Mouse (Mus musculus) megakaryocyte-erythroid progenitor cell, adult 5-6 weeks (primary cell): ENCODE data around the gene Rimkla. TPM values are rescaled to one million over a fixed set of nuclear protein-coding genes. Genes with fewer than 3 reads are reported as not detected.
"Not testable (repeated sequence)": the region's sequence is repeated elsewhere in the genome, so short reads cannot be mapped to it uniquely, and the experiment has no call there.

Experiments
- ATAC-seq: replicated peaks from 2 replicates; pipeline ENCODE4 v1.8.0; 2016; ENCODE audit warnings: mild to moderate bottlenecking, inconsistent platforms; ENCODE audit not compliant: severe bottlenecking, poor library complexity, low FRiP score, low TSS enrichment
- total RNA-seq, 2 experiments: library from RNA; stranded (forward) in 1 of 2; stranded (reverse) in 1 of 2; fragments of 200-1000, 215-1000 nt in 1 of 2; fragments of >200 nt in 1 of 2; fragmentation: Nextera tagmentation in 1 of 2; gene quantifications; 2 replicates each; pipeline ENCODE4 v1.2.3; 2014 to 2017

The Rimkla gene
- total RNA-seq (2014; fragmentation: Nextera tagmentation): not detected in 2 replicates
- total RNA-seq (2017): not detected in 2 replicates

DNA sequence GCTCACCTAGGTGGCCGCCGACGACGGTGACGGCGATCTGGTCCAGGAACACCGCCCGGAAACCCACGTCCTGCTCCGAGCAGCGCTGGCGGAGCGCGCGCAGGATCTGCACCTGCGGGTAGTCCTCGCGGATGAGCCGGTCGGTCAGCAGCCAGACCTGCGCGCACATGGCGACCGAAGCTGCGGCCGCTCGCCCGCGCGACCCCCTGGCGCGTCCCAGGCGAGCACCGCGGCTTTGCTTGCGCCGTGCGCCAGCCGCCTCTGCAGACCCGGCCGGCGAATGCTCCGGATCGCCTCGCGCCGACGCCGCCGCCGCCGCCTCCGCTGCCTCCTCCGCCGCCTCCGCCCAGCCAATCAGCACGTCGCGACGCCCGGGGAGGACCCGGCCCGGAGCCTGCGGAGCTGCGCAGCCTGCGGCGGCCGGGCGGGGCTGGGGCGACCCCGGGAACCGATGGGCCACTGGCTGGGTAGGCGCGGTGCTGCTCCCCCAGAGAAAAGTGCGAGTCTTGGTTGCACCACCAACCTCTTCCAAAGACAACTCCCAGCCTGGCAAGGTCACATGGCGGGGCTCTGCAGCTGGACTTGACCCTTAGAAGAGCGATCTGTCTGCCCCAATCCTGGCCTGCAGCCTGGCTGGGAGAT lies at the start of gene Rimkla:
TSS of gene Rimkla (minus strand) at position 338 of the 642 bp plus-strand sequence.
- peak; percentile 73 for ATAC-seq

DNA sequence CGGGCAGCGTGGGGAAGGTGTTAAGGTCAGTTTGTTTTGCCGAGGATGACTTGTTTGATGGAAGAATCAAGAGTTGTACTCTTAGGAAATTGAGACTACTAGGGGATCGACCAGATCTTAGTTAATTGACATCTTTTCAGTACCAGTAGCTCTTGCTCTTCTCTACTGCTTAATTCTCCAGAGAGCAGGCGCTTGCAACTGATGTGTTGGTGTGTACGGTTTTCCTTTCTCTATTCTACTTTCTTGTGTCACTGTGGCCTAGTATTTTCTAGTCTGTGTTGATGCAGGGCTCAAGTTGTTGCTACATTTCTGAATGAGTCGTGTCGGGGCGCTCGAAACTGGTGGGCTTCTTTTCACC lies 48.1 kb upstream of the Rimkla start:
- peak; percentile 4; the same call in 1 of the 2 replicates for ATAC-seq

DNA sequence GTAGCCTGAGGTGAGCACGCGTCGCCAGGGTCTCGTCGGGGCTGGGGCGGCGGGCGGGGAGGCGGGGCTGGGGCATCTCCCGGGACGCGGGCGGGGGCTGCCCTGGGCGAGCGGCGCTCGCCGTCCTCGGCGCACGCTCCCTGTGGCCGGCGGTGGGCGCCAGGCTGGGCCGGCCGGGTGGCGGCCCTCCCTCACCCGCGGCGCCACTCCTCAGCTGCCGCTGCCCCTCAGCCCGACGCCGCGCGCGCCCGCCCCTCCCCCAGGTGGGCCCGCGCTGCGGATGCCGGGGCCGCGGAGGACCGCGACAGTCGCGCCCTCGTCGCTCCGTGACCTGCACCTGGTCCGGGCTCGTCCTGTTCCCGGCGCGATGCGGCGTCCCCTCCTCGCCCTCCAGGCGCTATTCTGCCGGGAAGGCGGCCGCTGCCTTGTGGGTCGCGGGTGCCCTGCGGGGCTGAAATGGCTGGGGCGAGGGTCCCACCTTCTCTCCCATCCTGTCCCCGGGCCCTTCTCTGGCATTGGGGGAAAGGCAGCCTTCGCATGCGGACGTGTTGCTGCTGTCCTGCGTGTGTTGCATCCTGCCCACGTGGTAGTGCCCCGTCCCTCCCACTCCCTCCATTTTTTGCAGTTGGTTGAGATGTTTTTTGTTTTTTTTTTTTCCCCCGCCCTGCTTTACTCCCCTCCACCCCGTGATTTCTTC lies 47.6 kb upstream of the Rimkla start:
- peak; percentile 59 for ATAC-seq

DNA sequence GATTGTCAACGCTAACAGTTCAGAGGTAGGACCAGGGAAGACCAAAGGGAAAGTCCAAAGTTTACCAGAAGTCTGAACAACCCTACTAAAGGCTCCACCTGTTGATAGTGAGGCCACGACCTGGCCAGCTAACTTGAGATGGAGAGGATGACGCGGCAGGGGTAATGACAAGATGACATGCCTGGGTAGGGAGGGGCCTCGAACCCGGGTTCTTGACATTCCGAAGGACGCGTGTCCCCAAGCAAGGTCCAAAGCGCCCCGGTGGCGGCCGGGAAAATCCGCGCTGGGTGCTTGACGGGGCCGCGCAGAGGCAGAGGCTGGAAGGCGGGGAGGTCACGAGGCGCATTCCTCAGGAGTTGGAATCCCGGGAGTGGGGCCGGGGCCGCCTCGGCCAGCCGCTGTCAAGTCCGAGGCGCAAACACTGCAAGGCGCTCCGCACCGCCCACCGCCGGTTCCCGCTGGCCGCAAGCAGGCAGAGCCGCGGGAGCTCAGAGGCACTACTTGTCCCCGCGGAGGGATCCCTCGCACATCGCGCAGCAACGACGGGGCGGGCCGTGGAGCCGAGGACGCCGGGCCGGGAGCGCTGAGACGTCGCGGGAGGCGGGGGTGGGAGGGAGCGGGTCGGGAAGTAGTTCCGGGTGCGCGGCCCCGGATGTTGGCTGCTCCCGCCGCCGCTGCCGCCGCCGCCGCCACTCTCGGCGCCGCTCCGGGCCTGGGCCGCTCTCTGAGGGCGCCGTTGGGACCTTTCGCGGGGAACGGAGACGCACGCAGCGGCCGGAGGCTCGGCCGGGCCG lies 46.8 kb upstream of the Rimkla start, which contains the start of gene Frg2f1:
TSS of gene Frg2f1 (minus strand) at position 499 of the 794 bp plus-strand sequence.
- ATAC-seq: peak; percentile 86

DNA sequence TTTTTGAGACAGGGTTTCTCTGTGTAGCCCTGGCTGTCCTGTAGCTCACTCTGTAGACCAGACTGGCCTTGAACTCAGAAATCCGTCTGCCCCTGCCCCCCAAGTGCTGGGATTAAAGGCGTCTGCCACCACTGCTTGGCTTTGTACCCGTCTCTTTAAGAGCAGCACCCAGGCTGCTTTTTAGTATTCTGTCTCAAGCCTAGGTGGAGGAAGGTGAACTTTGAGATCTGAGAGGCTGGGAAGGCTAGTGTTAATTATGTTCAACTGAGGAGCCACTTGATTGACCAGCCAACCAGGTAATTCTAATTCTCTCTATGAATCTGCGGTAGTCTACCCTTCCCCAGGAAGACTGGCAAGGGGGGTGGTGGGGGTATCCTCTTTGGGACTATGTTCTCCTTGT lies 45.0 kb upstream of the Rimkla start:
- no peak for ATAC-seq

DNA sequence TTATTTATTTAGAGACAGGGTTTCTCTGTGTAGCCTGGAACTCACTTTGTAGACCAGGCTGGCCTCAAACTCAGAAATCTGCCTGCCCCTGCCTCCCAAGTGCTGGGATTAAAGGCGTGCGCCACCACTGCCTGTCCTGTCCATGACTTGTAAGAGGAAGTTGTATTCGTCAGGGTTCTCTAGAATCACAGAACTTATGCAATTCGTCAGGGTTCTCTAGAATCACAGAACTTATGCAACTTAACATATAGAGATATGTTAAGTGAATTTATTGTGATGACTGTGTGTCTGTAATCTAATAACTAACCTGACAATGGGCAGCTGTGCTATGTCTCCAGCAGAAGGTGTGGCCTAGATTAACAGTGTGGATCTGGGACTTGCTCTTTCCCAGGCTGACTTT lies 44.2 kb upstream of the Rimkla start, which contains the start of gene Foxj3:
TSS of gene Foxj3 (plus strand) at position 390 of the 400 bp plus-strand sequence.
- not testable (repeated sequence) for ATAC-seq

DNA sequence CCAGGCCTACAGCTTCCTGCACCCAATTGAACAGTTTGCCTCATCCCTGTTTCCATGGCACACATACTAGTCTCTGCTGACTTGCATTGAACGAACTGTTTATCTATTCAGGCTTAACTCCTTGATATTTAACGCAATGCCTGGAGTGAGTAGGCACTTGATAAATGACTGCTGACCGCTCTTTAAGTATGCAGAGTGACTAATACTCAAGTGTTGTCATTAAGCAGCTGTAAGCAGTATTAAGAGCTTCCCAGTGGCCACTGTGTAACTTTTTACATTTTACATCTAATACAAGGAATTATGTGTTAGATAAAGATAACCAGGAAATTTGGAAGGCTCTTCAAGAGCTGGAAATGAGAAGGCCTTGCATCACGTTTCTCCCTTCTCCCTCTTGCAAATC lies 42.7 kb upstream of the Rimkla start:
- no peak for ATAC-seq

DNA sequence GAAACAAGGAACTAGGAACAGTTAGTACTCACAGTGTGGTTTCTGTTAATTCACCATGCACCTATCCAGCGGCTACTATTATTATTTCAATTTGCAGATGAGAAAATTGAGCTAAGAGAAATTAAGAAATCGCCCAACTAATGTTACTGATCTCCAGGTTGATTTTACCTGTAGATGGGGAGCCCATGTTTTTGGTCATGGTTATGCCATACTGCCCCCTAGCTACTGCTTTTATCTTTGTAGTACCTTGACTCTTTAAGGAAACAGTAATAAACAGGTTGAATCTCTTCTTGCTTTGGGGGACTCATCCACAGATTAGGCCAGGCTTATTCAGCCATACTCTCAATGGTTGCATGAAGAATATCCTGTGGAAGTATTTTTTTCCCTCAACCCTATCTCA lies 39.4 kb upstream of the Rimkla start:
- ATAC-seq: no peak

DNA sequence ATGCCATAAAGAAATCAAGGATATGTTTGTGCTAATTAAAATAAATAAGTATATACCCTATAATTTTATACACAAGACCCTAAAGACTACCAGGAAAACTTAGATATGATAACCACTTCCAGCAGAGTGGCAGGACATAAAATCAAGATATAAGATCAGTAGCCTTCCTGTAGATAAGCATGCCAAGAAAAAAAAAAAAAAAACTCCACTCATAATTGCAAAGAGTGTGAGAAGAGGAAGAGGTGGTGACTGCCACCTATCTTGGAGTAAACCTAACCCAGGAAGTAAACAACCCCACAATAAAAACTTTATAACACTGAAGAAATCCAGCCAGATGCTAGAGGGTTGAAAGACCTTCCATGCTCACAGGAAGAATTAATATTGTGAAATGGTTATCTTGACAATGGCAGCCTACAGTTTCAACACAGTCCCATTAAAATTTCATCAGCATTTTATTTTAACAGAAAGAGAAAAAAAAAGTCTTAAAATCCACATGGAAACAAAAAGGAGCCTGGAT lies 34.0 kb upstream of the Rimkla start:
- ATAC-seq: no peak

DNA sequence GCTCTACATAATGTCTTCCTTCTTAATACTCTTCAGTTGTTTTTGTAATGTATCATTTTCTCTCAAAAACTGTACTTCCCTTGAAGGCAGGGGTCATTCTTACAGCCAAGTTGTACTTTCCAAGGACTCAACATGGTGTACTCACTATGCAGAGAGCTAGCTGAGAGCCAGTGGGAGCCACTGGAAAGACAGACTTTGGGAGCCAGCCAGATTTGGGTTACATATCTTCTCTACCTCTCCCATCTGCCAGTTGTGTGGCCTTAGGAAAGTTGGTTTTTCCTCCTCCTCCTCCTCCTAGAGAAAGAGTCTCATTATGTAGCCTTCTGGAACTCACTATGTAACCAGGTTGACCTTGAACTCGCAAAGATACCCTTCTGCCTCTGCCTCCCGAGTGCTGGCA lies 32.0 kb upstream of the Rimkla start:
- no peak for ATAC-seq

DNA sequence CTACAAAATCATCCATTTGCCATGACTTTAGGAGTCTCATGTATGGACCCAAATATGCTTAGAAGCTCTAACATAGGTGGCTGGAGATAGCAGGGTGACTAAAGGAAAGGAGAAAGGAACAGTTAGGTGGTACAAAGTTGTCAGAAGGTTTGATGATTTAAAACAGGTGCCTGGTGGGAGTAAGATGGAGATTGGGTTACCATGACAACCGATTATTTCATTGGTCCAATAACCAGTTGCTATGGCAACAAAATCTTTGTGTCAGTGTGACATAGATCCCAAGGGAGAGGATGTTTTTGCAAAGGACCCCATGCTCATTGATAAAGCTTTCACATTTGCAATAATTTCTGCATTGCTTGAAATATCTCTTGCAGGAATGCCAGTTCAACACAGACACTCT lies 31.6 kb upstream of the Rimkla start:
- ATAC-seq: no peak

DNA sequence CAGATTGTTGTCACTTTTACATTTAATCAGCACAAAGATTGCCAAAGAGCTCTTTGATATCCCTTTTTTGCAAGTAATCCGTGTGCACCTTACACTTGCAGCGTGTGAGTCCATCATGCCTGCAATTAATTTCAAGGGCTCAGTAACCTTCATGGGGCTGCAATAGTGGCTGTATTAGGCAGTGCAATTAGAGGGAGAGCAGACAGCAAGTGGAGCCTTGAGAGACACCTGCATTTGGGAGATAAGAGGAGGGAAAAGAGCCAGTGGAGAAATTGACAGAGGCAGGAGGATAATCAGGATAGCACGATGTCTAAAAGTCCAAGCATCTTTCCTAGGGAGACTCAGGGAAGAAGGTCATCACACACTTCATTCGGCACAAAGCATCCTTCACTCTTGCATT lies 31.1 kb upstream of the Rimkla start:
- 0 out of 2 replicates have a peak, but pooled peaks have one; percentile 22 for ATAC-seq

DNA sequence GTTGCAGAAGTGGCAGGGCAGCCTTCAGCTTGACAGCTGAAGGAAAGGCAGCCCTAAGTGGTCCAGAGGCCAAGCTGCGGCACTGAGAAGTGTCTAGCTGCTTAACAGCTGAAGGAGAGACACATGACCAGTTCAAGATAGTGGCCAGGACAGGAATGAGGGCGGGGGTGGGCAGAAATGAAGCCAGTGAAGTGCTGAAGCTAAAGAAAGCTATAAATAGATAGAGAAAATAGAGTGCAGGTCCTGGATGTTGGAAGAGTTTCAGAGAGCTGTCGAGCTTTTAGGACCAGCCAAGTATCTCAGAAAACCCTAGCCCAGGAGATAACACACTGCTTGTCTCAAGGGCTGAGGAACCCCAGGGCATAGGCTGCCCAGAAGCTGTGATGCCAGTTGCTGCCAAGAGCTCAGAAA lies 20.3 kb upstream of the Rimkla start:
- ATAC-seq: no peak

DNA sequence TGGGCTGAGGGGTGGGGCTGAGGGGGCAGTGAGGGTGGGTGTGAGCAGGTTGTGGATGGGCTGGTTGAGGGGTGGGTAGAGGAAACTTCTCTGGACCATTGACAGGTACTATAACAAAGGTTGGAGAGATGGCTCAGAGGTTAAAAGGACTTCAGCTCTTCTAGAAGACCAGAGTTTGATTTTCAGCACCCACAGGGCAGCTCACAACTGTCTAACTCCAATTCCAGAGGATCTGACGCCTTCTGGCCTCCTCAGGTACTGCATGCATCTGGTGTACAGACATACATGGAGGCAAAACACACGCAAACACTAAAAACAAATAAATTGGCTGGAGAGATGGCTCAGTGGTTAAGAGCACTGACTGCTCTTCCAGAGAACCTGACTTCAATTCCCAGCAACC lies 19.2 kb upstream of the Rimkla start:
- ATAC-seq: 0 out of 2 replicates have a peak, but pooled peaks have one; percentile 65

DNA sequence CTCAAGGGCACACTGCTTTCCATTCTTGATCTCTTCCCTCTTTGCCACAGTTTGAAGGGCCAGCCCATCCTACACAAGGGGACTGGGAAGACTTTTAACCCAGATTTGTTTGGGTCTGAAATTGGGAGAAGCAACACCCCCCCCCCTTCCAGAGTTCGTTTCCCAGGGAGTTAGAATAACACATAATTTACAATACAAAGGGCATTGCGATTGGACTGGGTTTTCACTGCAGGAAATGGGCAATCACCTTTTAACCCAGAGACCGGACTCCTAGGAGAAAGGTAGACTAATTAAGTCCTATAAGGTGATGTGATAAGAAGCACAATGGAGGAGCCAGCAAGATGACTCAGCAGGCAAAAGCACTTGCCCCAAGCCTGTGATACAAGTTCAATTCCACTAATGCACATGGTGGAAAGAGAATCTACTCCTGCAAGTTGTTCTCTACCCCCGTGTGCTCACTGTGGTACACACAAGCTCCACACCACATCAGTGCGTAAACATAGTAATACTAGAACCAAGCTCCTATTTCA lies 6.0 kb upstream of the Rimkla start:
- ATAC-seq: no peak

DNA sequence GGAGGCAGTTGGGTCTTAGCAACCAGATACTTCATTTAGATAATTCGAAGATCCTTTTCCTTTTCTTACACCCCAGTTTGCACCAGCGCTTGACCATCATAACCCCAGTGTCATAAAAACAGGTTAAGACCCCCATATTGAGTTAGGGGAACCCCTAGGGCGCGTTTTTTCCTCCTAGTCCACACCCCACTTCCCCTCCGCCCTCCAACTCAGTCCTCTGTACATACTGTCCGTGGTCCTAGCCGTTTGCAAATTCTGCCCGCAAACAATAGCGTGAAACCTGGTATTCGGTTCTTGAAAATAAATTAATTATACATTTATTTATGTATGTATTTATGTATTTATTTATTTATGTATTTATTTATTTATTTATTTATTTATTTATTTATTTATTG lies 502 bp upstream of the Rimkla start:
- ATAC-seq: no peak

DNA sequence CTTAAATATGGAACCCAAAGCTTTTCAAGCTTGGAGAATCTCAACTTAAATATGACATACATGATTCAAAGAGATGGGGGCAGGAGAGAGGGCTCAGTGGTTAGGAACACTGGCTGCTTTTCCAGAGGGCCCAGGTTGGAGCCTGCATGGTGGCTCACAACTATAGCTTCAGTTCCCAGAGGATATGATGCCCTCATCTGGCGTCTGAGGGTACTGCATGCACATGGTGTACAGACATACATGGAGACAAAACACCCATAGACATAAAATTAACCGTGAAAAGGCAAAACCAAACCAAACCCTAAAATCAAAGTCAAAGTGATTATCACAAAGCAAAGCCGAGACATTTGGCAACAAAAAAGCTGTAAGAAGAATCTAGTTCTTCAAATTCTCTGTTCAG lies 1.6 kb downstream of the Rimkla start:
- no peak for ATAC-seq

DNA sequence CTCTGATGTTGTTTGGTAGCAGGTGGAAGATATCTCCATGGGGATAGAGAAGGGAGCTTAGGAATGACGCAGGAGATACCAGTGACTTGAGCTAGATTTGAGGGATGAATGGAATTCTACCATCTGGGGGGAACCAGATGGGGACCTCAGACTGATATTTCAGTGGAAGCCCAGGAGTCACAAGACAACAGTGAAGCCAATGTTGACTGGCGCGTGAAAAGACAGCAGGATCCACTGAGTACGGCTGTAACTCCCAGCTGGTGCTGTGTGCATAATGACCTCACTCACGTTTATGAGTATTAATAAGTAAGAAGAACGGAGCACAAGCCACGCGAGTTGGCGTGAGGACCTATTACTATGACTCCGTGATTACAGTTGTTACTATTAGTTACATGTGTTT lies 2.8 kb downstream of the Rimkla start:
- no peak for ATAC-seq

DNA sequence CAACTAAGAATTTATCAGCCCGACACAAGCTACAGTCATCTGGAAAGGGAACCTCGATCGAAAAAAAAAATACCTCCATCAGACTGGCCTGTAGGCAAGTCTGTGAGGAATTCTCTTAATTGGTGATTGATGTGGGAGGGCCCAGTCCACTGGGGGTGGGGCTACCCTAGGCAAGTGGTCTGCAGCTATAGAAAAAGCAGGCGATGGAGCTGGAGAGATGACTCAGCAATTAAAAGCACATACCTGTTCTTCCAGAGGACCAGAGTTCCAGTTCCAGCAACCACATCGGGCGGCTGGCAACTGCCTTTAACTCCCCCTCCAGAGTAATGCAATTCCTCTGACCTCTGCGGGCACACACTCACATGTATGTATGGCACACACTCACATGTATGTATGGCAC lies 7.5 kb downstream of the Rimkla start:
- ATAC-seq: no peak

DNA sequence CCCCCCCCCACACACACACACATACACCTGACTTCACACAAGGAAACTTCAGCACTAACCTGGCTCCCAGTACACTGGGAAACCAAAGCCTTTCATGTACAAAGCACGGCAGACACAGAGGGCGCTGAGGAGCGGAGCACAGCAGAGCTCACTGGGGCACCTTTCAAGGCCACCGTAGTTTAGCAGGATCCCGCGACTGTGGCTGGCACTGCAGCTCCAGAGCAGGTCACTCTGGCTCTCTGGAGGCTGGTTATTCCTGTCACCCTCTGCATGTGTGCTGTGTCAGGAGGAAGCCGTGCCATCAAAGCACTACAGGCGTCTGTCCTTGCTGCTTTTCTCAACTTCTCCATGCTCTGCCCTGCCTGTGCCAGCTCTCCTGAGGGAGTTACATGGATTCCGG lies 9.4 kb downstream of the Rimkla start:
- 0 out of 2 replicates have a peak, but pooled peaks have one; percentile 33 for ATAC-seq
